Mouse (Mus musculus) C2C12 (cell line): ENCODE data around the gene Vps53.

Experiments
- CTCF ChIP-seq: IDR thresholded peaks from one replicate; pipeline ENCODE4 v1.5.1; 2011; ENCODE audit not compliant: control insufficient read depth, insufficient read depth, insufficient read length
- MYOD1 ChIP-seq: IDR thresholded peaks from one replicate; pipeline ENCODE4 v1.6.1; 2011; ENCODE audit warnings: low read depth; ENCODE audit not compliant: control insufficient read depth, insufficient read length

DNA sequence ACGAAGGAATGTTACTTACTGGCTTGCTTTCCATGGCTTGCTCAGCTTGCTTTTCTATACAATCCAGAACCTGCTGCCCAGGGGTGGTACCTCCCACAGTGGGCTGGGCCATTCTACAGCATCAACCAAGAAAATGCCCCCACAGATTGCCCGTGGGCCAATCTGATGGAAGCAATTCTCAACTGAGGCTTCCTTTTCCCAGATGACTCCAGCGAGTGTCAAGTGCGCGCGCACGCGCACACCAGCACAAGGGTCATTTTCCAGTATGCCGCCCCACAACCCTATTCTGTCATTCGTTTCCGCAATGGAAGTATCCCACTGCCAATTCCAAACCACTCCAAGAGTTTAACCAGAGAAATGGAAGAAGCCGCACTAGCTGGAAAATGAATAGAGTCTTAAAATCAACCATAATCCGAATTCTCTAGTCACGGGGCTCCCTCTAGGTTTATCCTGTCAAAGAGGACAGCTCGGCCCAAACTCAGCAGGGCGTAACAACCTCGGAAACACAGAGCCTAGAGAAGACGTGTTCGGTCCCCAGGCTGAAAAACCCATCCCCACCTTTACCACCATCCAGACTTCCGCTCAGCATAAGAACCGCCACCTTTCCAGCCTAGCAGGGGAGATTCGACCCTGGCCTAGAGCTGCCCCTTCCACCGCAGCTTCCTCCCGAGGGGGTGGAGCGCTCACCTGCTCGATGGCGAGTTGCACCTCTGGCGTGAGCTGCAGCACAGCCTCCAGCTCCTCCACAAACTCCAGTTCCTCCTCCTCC is 537 bp downstream of the Vps53 start:
- TF ChIP-seq MYOD1: no peak
- no peak for TF ChIP-seq CTCF
